Mouse (Mus musculus) myocyte (in vitro differentiated cells): ENCODE data around the gene Mex3d. TPM values are rescaled to one million over a fixed set of nuclear protein-coding genes. Genes with fewer than 3 reads are reported as not detected.

ENCODE experiments used
- H3K27me3 ChIP-seq: one replicate; pipeline ENCODE4 v1.6.1; 2011; ENCODE audit not compliant: control insufficient read depth, insufficient read depth, insufficient read length
- H3K36me3 ChIP-seq: one replicate; pipeline ENCODE4 v1.6.1; 2011; ENCODE audit not compliant: control insufficient read depth, insufficient read depth
- H3K4me2 ChIP-seq: one replicate; pipeline ENCODE4 v1.6.1; 2011; ENCODE audit warnings: low read depth, control low read depth
- H3K4me3 ChIP-seq: one replicate; pipeline ENCODE4 v1.5.1; 2011; ENCODE audit warnings: mild to moderate bottlenecking, control low read depth, moderate library complexity
- H3K79me2 ChIP-seq: one replicate; pipeline ENCODE4 v1.6.1; 2011; ENCODE audit not compliant: control insufficient read depth, insufficient read depth
- H3ac ChIP-seq: one replicate; pipeline ENCODE4 v1.6.1; 2011; ENCODE audit not compliant: control insufficient read depth, insufficient read length
- CEBPB ChIP-seq: IDR thresholded peaks from 2 replicates; pipeline ENCODE4 v1.6.1; 2011; ENCODE audit warnings: mild to moderate bottlenecking, moderate library complexity; ENCODE audit not compliant: poor library complexity, insufficient read depth, severe bottlenecking
- E2F4 ChIP-seq: IDR thresholded peaks from one replicate; pipeline ENCODE4 v1.6.1; 2011; ENCODE audit warnings: mild to moderate bottlenecking, control low read depth, moderate library complexity; ENCODE audit not compliant: insufficient read depth
- MAX ChIP-seq: IDR thresholded peaks from one replicate; pipeline ENCODE4 v1.6.1; 2011; ENCODE audit warnings: low read depth, mild to moderate bottlenecking, control low read depth
- MYOD1 ChIP-seq, 3 experiments: IDR thresholded peaks; one replicate each; pipeline ENCODE4 v1.6.1; 2011; ENCODE audit warnings: control low read depth in 2 of 3, low read depth in 2 of 3, mild to moderate bottlenecking in 2 of 3, moderate library complexity in 1 of 3; ENCODE audit not compliant: insufficient read length in 2 of 3, control insufficient read depth in 1 of 3
- MYOG ChIP-seq, 3 experiments: IDR thresholded peaks; one replicate each; pipeline ENCODE4 v1.6.1; 2011; ENCODE audit warnings: control low read depth in 2 of 3, low read depth in 2 of 3, mild to moderate bottlenecking in 2 of 3; ENCODE audit not compliant: insufficient read length in 2 of 3, control insufficient read depth in 1 of 3, insufficient read depth in 1 of 3
- POLR2A ChIP-seq: IDR thresholded peaks from one replicate; pipeline ENCODE4 v1.6.1; 2011; ENCODE audit warnings: low read depth, mild to moderate bottlenecking, control low read depth, moderate library complexity; ENCODE audit not compliant: insufficient read length
- POLR2AphosphoS2 ChIP-seq: IDR thresholded peaks from one replicate; pipeline ENCODE4 v1.6.1; 2011; ENCODE audit warnings: low read depth, control low read depth; ENCODE audit not compliant: insufficient read length
- REST ChIP-seq: IDR thresholded peaks from one replicate; pipeline ENCODE4 v1.6.1; 2011; ENCODE audit warnings: mild to moderate bottlenecking, control low read depth, moderate library complexity; ENCODE audit not compliant: insufficient read depth, insufficient read length
- SRF ChIP-seq: IDR thresholded peaks from one replicate; pipeline ENCODE4 v1.6.1; 2011; ENCODE audit warnings: low read depth; ENCODE audit not compliant: control insufficient read depth, insufficient read length
- TCF12 ChIP-seq: IDR thresholded peaks from one replicate; pipeline ENCODE4 v1.6.1; 2011; ENCODE audit warnings: mild to moderate bottlenecking, control low read depth; ENCODE audit not compliant: poor library complexity, insufficient read depth, severe bottlenecking
- TCF3 ChIP-seq: IDR thresholded peaks from one replicate; pipeline ENCODE4 v1.6.1; 2011; ENCODE audit warnings: low read depth, control low read depth; ENCODE audit not compliant: insufficient read length
- USF1 ChIP-seq: IDR thresholded peaks from one replicate; pipeline ENCODE4 v1.6.1; 2011; ENCODE audit warnings: low read depth, mild to moderate bottlenecking, control low read depth, moderate library complexity
- polyA plus RNA-seq: library from polyadenylated mRNA; unstranded; fragments of >200 nt; fragmentation: generic; extraction: Trizol; gene quantifications from one replicate; pipeline ENCODE4 v1.2.1, GENCODE M21; 2012; ENCODE audit warnings: missing spikeins

Gene Mex3d
- polyA plus RNA-seq, 1 experiment = 29.6 TPM

DNA sequence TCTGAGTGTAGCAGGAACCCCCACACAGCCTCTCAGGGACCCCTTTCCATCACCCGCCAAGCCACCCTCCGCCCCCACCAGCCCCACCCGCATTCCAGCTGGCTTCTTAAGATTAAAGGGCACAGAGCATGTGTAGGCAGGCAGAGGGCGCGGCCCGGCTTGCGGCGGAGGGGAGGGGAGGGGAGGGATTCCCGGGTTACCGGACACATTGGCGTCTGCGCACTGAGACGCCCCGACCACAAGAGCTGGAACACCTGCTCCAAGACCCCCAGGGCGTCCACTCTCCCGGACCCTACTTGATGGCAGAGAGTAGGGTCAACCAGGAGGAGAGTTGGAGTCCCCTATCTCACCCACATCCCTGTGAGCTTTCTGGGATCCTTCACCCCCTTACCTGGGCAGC, 42.3 kb downstream of the Mex3d start:
- Histone ChIP-seq H3ac (no peak overlapping the region), H3K79me2 (no peaks in the 10 kb centered on the region), H3K4me2 (peak overlapping the region; percentile 59), H3K36me3 (no peaks in the 10 kb centered on the region), H3K4me3 (peak overlapping the region; percentile 20), H3K27me3 (no peaks in the 10 kb centered on the region)
- TF ChIP-seq MYOG (IDR thresholded peaks at IDR 0.05; ENCODE audit: control insufficient read depth in 1 of 3, insufficient read depth in 1 of 3, insufficient read length in 2 of 3, low read depth in 2 of 3) (peak in 1 of 3 experiments; percentile 82), TCF12 (no peak), POLR2A (peak; percentile 0), MYOD1 (IDR thresholded peaks at IDR 0.05; ENCODE audit: control insufficient read depth in 1 of 3, insufficient read length in 2 of 3, low read depth in 2 of 3) (peak in 2 of 3 experiments; percentile 18 to 76), CEBPB (no peak), E2F4 (no peak)

DNA sequence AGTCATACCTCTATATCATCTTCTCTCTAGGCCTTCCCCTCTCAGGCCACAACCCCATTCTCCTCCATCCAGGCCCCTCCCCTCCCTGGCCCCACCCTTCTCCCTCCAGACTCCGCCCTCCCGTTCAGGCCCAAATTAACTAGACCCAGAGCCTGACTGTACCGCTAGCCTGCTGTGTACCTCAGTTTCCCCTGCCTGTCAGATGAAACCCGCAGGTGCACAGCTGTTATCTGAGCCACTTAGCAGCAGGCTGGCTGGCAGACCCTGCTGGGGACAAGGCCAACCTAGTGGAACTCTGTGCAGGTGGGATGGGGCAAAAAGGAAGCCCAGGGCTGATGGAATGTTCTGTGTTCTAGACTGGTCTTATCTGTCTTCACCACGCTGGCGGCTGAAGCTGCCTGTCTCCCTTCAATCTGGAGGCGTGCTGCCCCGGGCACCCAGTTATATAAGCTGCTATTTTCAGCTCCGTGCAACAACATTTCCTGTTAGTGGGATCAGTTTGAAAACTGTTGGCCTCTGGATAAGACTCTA, 43.3 kb downstream of the Mex3d start:
- no peak overlapping the region for H3ac ChIP-seq
- H3K4me3 ChIP-seq = peak overlapping the region; percentile 20
- no peaks in the 10 kb centered on the region for H3K27me3 ChIP-seq
- H3K4me2 ChIP-seq = peak overlapping the region; percentile 59
- TF ChIP-seq CEBPB = no peak
- no peak for TF ChIP-seq TCF12
- TF ChIP-seq USF1 = no peak
- TF ChIP-seq MYOG (IDR thresholded peaks at IDR 0.05; ENCODE audit: control insufficient read depth in 1 of 3, insufficient read depth in 1 of 3, insufficient read length in 2 of 3, low read depth in 2 of 3) = peak in 1 of 3 experiments; percentile 44
- TF ChIP-seq MYOD1 (IDR thresholded peaks at IDR 0.05; ENCODE audit: control insufficient read depth in 1 of 3, insufficient read length in 2 of 3, low read depth in 2 of 3) = peak in 1 of 3 experiments; percentile 9
- peak; percentile 40 for TF ChIP-seq POLR2AphosphoS2
- no peaks in the 10 kb centered on the region for H3K79me2 ChIP-seq
- no peaks in the 10 kb centered on the region for H3K36me3 ChIP-seq

DNA sequence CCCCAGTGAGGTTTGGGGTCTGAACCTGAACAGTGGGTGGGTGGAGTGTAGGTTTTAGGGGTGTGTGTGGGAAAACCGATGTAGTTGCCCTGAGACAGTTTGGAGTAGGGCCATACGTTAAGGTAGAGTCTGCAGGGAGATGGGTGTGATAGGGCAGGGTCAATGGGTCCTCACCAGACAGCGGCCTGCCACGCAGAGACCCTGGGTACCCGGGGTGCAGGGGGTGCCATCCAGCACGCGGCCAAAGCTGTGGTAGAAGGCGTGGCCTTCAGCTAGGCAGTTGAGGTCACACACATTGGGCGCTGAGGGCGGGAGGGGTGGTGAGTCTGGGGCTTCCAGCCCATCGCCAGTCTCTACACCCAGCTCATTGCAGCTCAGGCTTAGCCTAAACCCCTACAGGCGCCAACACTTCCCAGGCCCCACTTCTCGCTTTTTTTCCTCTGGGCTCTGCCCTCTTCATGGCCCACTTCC, 44.0 kb downstream of the Mex3d start:
- Histone ChIP-seq H3K4me2 (peak overlapping the region; percentile 59), H3K79me2 (no peaks in the 10 kb centered on the region), H3K27me3 (no peaks in the 10 kb centered on the region), H3K36me3 (no peaks in the 10 kb centered on the region), H3ac (no peak overlapping the region), H3K4me3 (peak overlapping the region; percentile 20)
- TF ChIP-seq CEBPB (no peak), POLR2AphosphoS2 (peak; percentile 15), MAX (no peak)

DNA sequence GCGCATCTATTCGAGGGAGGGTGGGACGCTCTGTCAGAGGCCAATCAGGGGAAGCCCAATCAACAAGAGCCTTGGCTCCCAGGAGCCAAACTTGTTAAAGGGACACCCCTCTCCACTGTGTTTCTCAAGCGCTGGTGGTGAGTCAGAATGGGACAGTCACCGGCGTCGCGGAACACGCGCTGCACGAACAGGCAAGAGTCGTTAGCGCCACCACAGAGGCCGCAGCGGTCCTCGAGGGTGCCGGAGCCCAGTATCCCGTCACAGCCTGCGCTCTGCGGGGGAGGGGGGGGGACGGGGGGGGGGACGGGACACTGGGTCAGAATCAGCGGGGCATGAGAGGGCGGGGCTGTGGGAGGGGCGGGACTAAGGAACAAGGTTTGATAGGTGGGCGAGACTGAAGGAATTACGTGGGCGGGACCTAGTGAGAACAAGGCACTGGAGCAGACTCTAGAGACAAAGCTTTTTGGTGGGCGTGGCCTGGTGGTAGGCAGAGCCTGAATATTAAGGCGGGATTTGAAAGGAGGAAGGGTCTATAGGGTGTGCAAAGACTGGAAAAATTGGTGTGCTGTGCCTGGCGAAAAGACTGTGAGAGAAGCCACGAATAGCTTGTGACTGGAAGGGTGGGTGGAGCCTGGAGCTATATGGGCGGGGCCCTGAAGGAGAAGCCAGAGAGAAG, 44.6 kb downstream of the Mex3d start:
- H3K4me3 ChIP-seq = no peak overlapping the region
- peak overlapping the region; percentile 59 for H3K4me2 ChIP-seq
- H3K36me3 ChIP-seq = no peaks in the 10 kb centered on the region
- H3K79me2 ChIP-seq = no peaks in the 10 kb centered on the region
- no peak overlapping the region for H3ac ChIP-seq
- no peaks in the 10 kb centered on the region for H3K27me3 ChIP-seq
- TF ChIP-seq MYOD1 (IDR thresholded peaks at IDR 0.05; ENCODE audit: control insufficient read depth in 1 of 3, insufficient read length in 2 of 3, low read depth in 2 of 3) (peak in 1 of 3 experiments; percentile 5), MYOG (IDR thresholded peaks at IDR 0.05; ENCODE audit: control insufficient read depth in 1 of 3, insufficient read depth in 1 of 3, insufficient read length in 2 of 3, low read depth in 2 of 3) (no peak), CEBPB (no peak), POLR2A (peak; percentile 10), E2F4 (no peak), TCF12 (no peak), MAX (no peak), SRF (no peak), TCF3 (no peak), POLR2AphosphoS2 (peak; percentile 12), REST (no peak)

DNA sequence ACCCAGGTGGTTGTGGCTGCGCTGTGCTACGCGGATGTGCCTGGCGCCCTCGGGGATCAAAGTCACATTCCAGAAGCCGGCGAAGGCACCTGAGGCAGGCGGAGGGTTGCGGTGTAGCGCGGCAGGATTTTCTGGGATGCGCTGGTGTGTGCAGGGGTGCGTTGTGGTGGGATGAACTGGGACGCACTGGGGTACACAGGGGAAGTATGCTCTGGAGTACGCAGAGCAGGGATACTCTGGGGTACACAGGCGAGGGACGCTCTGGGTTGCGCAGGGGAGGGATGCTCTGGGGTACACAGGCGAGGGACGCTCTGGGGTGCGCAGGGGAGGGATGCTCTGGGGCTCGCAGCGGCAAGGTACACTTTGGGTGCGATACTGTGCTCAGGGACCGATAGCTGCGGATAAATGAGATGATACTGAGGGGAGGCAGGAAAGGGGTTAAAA, 45.1 kb downstream of the Mex3d start:
- peak overlapping the region; percentile 10 for H3K4me2 ChIP-seq
- no peak overlapping the region for H3K4me3 ChIP-seq
- no peak overlapping the region for H3ac ChIP-seq
- no peaks in the 10 kb centered on the region for H3K27me3 ChIP-seq
- H3K36me3 ChIP-seq = no peaks in the 10 kb centered on the region
- no peak for TF ChIP-seq TCF12
- peak; percentile 4 for TF ChIP-seq POLR2AphosphoS2
- no peaks in the 10 kb centered on the region for H3K79me2 ChIP-seq
